Mouse (Mus musculus): ENCODE measurements around the gene Sox6. TPM values are rescaled to one million over a fixed set of nuclear protein-coding genes. Genes with fewer than 3 reads are reported as not detected.

Gene Sox6
- polyA plus RNA-seq, 2 experiments, result 21.3 to 59.4 TPM

- WGBS, result 59% methylated on average over 3 of the region's 3 CpGs
- H3K4me3 ChIP-seq (replicated peaks; ENCODE audit: low read length), result no peak overlapping the region
- H3K4me1 ChIP-seq (ENCODE audit: control insufficient read depth, insufficient read depth, low read length), result no peaks in the 10 kb centered on the region
- no peak overlapping the region for H3K4me2 ChIP-seq (replicated peaks; ENCODE audit: low read depth, low read length, severe bottlenecking)
- no peak overlapping the region for H3K27ac ChIP-seq (replicated peaks; ENCODE audit: low read depth, low read length)
- DNase-seq (ENCODE audit: low spot score) (no peak), ATAC-seq (ENCODE audit: low FRiP score, low read depth) (no peak)
- H3K27me3 ChIP-seq (ENCODE audit: control insufficient read depth, insufficient read depth, low read length), result no peaks in the 10 kb centered on the region
- no peaks in the 10 kb centered on the region for H3K9me3 ChIP-seq (ENCODE audit: control insufficient read depth, low read length)
- TF ChIP-seq POLR2A (IDR thresholded peaks at IDR 0.05; ENCODE audit: borderline replicate concordance, extremely low read depth, insufficient read depth, insufficient read length), result no peak
- no peaks in the 10 kb centered on the region for H3K36me3 ChIP-seq (ENCODE audit: control insufficient read depth, insufficient read depth, low read length)
- no peak overlapping the region for H3K9ac ChIP-seq (ENCODE audit: low read depth, low read length, severe bottlenecking)
These were observed 54.5 kb downstream of the Sox6 start for GRCm38 (mm10) chr7:115984076-115984475.

- Histone ChIP-seq H3K27me3 (ENCODE audit: control insufficient read depth, insufficient read depth, low read length) (no peaks in the 10 kb centered on the region), H3K36me3 (ENCODE audit: control insufficient read depth, insufficient read depth, low read length) (no peaks in the 10 kb centered on the region), H3K9ac (ENCODE audit: low read depth, low read length, severe bottlenecking) (no peak overlapping the region), H3K4me3 (replicated peaks; ENCODE audit: low read length) (no peak overlapping the region), H3K27ac (replicated peaks; ENCODE audit: low read depth, low read length) (no peak overlapping the region), H3K4me1 (ENCODE audit: control insufficient read depth, insufficient read depth, low read length) (no peaks in the 10 kb centered on the region), H3K4me2 (replicated peaks; ENCODE audit: low read depth, low read length, severe bottlenecking) (no peak overlapping the region), H3K9me3 (ENCODE audit: control insufficient read depth, low read length) (no peaks in the 10 kb centered on the region)
- no peak for TF ChIP-seq POLR2A (IDR thresholded peaks at IDR 0.05; ENCODE audit: borderline replicate concordance, extremely low read depth, insufficient read depth, insufficient read length)
- ATAC-seq (ENCODE audit: low FRiP score, low read depth) (no peak), DNase-seq (ENCODE audit: low spot score) (no peak)
- WGBS, result 87% methylated on average over 5 of the region's 5 CpGs
These were observed 58.6 kb downstream of the Sox6 start for GRCm38 (mm10) chr7:115979813-115980512.

- Histone ChIP-seq H3K9me3 (ENCODE audit: control insufficient read depth, low read length) (no peaks in the 10 kb centered on the region), H3K4me2 (replicated peaks; ENCODE audit: low read depth, low read length, severe bottlenecking) (no peak overlapping the region), H3K4me3 (replicated peaks; ENCODE audit: low read length) (no peak overlapping the region), H3K4me1 (ENCODE audit: control insufficient read depth, insufficient read depth, low read length) (no peaks in the 10 kb centered on the region), H3K27me3 (ENCODE audit: control insufficient read depth, insufficient read depth, low read length) (no peaks in the 10 kb centered on the region), H3K36me3 (ENCODE audit: control insufficient read depth, insufficient read depth, low read length) (peaks cover 5% of the 10 kb centered on the region; the same call in 1 of the 2 replicates), H3K27ac (replicated peaks; ENCODE audit: low read depth, low read length) (no peak overlapping the region), H3K9ac (ENCODE audit: low read depth, low read length, severe bottlenecking) (no peak overlapping the region)
- WGBS, result 82% methylated on average over 2 of the region's 2 CpGs
- DNase-seq (ENCODE audit: low spot score), result no peak
- no peak for ATAC-seq (ENCODE audit: low FRiP score, low read depth)
- no peak for TF ChIP-seq POLR2A (IDR thresholded peaks at IDR 0.05; ENCODE audit: borderline replicate concordance, extremely low read depth, insufficient read depth, insufficient read length)
These were observed 64.1 kb downstream of the Sox6 start for GRCm38 (mm10) chr7:115974518-115974917.

GRCm38 (mm10) chr7:115967186-115967585 lies 71.4 kb downstream of the Sox6 start:
- no peak for TF ChIP-seq POLR2A (IDR thresholded peaks at IDR 0.05; ENCODE audit: borderline replicate concordance, extremely low read depth, insufficient read depth, insufficient read length)
- 91% methylated on average over 4 of the region's 4 CpGs for WGBS
- DNase-seq (ENCODE audit: low spot score) (no peak), ATAC-seq (ENCODE audit: low FRiP score, low read depth) (no peak)
- no peaks in the 10 kb centered on the region for H3K27me3 ChIP-seq (ENCODE audit: control insufficient read depth, insufficient read depth, low read length)
- H3K9ac ChIP-seq (ENCODE audit: low read depth, low read length, severe bottlenecking), result no peak overlapping the region
- H3K4me1 ChIP-seq (ENCODE audit: control insufficient read depth, insufficient read depth, low read length), result peaks cover 3% of the 10 kb centered on the region; the same call in 1 of the 2 replicates
- no peaks in the 10 kb centered on the region for H3K9me3 ChIP-seq (ENCODE audit: control insufficient read depth, low read length)
- no peaks in the 10 kb centered on the region for H3K36me3 ChIP-seq (ENCODE audit: control insufficient read depth, insufficient read depth, low read length)
- H3K27ac ChIP-seq (replicated peaks; ENCODE audit: low read depth, low read length), result no peak overlapping the region
- no peak overlapping the region for H3K4me2 ChIP-seq (replicated peaks; ENCODE audit: low read depth, low read length, severe bottlenecking)
- no peak overlapping the region for H3K4me3 ChIP-seq (replicated peaks; ENCODE audit: low read length)

- no peak for ATAC-seq (ENCODE audit: low FRiP score, low read depth)
- 60% methylated on average over 4 of the region's 4 CpGs for WGBS
These were observed 72.4 kb downstream of the Sox6 start for GRCm38 (mm10) chr7:115966181-115966580.

More at GRCm38 (mm10) chr7:115966181-115966580, 72.4 kb downstream of the Sox6 start:
- no peak for TF ChIP-seq POLR2A (IDR thresholded peaks at IDR 0.05; ENCODE audit: borderline replicate concordance, extremely low read depth, insufficient read depth, insufficient read length)
- Histone ChIP-seq H3K36me3 (ENCODE audit: control insufficient read depth, insufficient read depth, low read length) (no peaks in the 10 kb centered on the region), H3K27me3 (ENCODE audit: control insufficient read depth, insufficient read depth, low read length) (no peaks in the 10 kb centered on the region), H3K4me3 (replicated peaks; ENCODE audit: low read length) (no peak overlapping the region), H3K9me3 (ENCODE audit: control insufficient read depth, low read length) (no peaks in the 10 kb centered on the region), H3K4me2 (replicated peaks; ENCODE audit: low read depth, low read length, severe bottlenecking) (no peak overlapping the region), H3K9ac (ENCODE audit: low read depth, low read length, severe bottlenecking) (no peak overlapping the region), H3K27ac (replicated peaks; ENCODE audit: low read depth, low read length) (no peak overlapping the region), H3K4me1 (ENCODE audit: control insufficient read depth, insufficient read depth, low read length) (peaks cover 3% of the 10 kb centered on the region; the same call in 1 of the 2 replicates)
- no peak for DNase-seq (ENCODE audit: low spot score)
